Mouse (Mus musculus) retina, postnatal 1 day (tissue): ENCODE data around the gene Slc7a15.

ENCODE experiments used
- DNase-seq: peaks from one replicate; pipeline ENCODE4 v3.0.0-alpha.2; 2012

The Slc7a15 gene

GRCm38 (mm10) chr12:8556189-8556588, 42.7 kb downstream of the Slc7a15 start:
- no peak for DNase-seq

- DNase-seq = no peak
Measured at GRCm38 (mm10) chr12:8555419-8555818, 43.4 kb downstream of the Slc7a15 start.

- peak; percentile 88 for DNase-seq
Measured at GRCm38 (mm10) chr12:8547357-8547756, 51.5 kb downstream of the Slc7a15 start.

- DNase-seq = no peak
Measured at GRCm38 (mm10) chr12:8546801-8547200, 52.1 kb downstream of the Slc7a15 start.

- DNase-seq = no peak
Measured at GRCm38 (mm10) chr12:8545066-8545610, 53.7 kb downstream of the Slc7a15 start.

GRCm38 (mm10) chr12:8542371-8542770, 56.5 kb downstream of the Slc7a15 start:
- DNase-seq = no peak

GRCm38 (mm10) chr12:8539471-8539870, 59.4 kb downstream of the Slc7a15 start:
- no peak for DNase-seq

- DNase-seq = no peak
Measured at GRCm38 (mm10) chr12:8537291-8537690, 61.6 kb downstream of the Slc7a15 start.

- DNase-seq = no peak
Measured at GRCm38 (mm10) chr12:8536221-8536965, 62.5 kb downstream of the Slc7a15 start.

- no peak for DNase-seq
Measured at GRCm38 (mm10) chr12:8535596-8535995, 63.3 kb downstream of the Slc7a15 start.

GRCm38 (mm10) chr12:8534915-8535314, 64.0 kb downstream of the Slc7a15 start:
- no peak for DNase-seq

- no peak for DNase-seq
Measured at GRCm38 (mm10) chr12:8527770-8528169, 71.1 kb downstream of the Slc7a15 start.

- no peak for DNase-seq
Measured at GRCm38 (mm10) chr12:8527175-8527574, 71.7 kb downstream of the Slc7a15 start.

GRCm38 (mm10) chr12:8524062-8524461, 74.8 kb downstream of the Slc7a15 start:
- DNase-seq = no peak

GRCm38 (mm10) chr12:8522711-8523110, 76.2 kb downstream of the Slc7a15 start:
- DNase-seq = no peak

GRCm38 (mm10) chr12:8521375-8522047, 77.4 kb downstream of the Slc7a15 start:
- DNase-seq = peak; percentile 24

GRCm38 (mm10) chr12:8519431-8520160, 79.3 kb downstream of the Slc7a15 start:
- no peak for DNase-seq

GRCm38 (mm10) chr12:8511037-8511882, 87.6 kb downstream of the Slc7a15 start:
- DNase-seq = peak; percentile 35

GRCm38 (mm10) chr12:8510317-8510988, 88.4 kb downstream of the Slc7a15 start:
- no peak for DNase-seq

- no peak for DNase-seq
Measured at GRCm38 (mm10) chr12:8509693-8510092, 89.2 kb downstream of the Slc7a15 start.

GRCm38 (mm10) chr12:8506954-8507707, 91.7 kb downstream of the Slc7a15 start:
- DNase-seq = no peak
